Mouse (Mus musculus) ovary, adult 2 months (tissue): ENCODE results near the gene Rgs13. TPM values are rescaled to one million over a fixed set of nuclear protein-coding genes. Genes with fewer than 3 reads are reported as not detected.

Experiments
- polyA plus RNA-seq: library from polyadenylated mRNA; depleted of rRNA; stranded (reverse); fragments of >200 nt; gene quantifications from 2 replicates; pipeline ENCODE4 v1.2.3, GENCODE M21; 2012; rRNA removed

The Rgs13 gene
- polyA plus RNA-seq = 0.08 TPM in 1 of 2 replicates, not detected in the other

GRCm38 (mm10) chr1:144177166-144177565, at the start of gene Rgs13:
Rgs13 (minus strand) TSS chr1:144177372.

Other genes starting within 250 kb of the Rgs13 start
- 8.3 and 14.8 TPM in 2 replicates for gene Rgs2, start 173.2 kb downstream of the Rgs13 start, polyA plus RNA-seq
- gene Rgs1, start 71.9 kb upstream of the Rgs13 start, polyA plus RNA-seq = not detected in 2 replicates